Mouse (Mus musculus): ENCODE data around the gene Sox14. TPM values are rescaled to one million over a fixed set of nuclear protein-coding genes. Genes with fewer than 3 reads are reported as not detected.

Gene Sox14
- not detected in 2 replicates for polyA plus RNA-seq (2015; fragmentation: Nextera tagmentation; extraction: Ambion mirVana)

GRCm38 (mm10) chr9:99875618-99876372, at the start of gene Sox14:
TSS of gene Sox14 (minus strand) at chr9:99876170.
- no peaks in the 10 kb centered on the region for H3K9me3 ChIP-seq (replicated peaks; ENCODE audit: control insufficient read depth, low read length)
- peaks cover 7% of the 10 kb centered on the region for H3K4me1 ChIP-seq (ENCODE audit: control insufficient read depth, insufficient read depth, low read length)
- H3K36me3 ChIP-seq (ENCODE audit: control insufficient read depth, insufficient read depth, low read length): no peaks in the 10 kb centered on the region
- peaks cover 90% of the 10 kb centered on the region for H3K27me3 ChIP-seq (ENCODE audit: control insufficient read depth, insufficient read depth, low read length)
- 2% methylated on average over 47 of the region's 47 CpGs for WGBS
- peak; percentile 18; the same call in 1 of the 2 replicates for ATAC-seq (ENCODE audit: insufficient read depth, low FRiP score)
- H3K4me2 ChIP-seq (ENCODE audit: low read depth, low read length): peak within 1 kb of the TSS; percentile 41
- H3K27ac ChIP-seq (ENCODE audit: low read length): no peak within 1 kb of the TSS
- H3K4me3 ChIP-seq (replicated peaks; ENCODE audit: low read length): peak within 1 kb of the TSS; percentile 28
- H3K9ac ChIP-seq (ENCODE audit: low read length): no peak within 1 kb of the TSS

DNA sequence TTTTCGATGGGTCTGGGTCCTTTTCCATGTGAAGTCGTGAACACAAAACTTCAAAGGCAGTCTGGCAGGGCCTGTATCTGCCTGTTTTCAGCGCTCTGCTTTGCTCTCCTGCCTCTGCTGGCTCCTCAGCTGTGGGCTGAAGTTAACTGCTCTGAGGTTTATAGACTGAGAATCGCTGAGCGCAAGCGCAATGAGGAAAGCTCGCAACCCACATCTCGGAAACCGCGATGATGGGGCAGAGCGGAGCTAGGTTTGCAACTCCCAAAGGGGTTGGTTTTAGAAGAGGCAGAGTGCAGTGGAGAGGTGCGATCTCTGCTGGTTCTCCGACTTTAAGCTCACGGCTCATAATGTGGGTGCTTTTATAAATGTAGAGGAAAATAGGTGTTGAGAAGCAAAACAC, 3.3 kb upstream of the Sox14 start:
- H3K4me3 ChIP-seq (replicated peaks; ENCODE audit: low read length): no peak overlapping the region
- no peak overlapping the region for H3K9ac ChIP-seq (ENCODE audit: low read length)
- ATAC-seq (ENCODE audit: insufficient read depth, low FRiP score): no peak
- H3K9me3 ChIP-seq (replicated peaks; ENCODE audit: control insufficient read depth, low read length): no peaks in the 10 kb centered on the region
- H3K27me3 ChIP-seq (ENCODE audit: control insufficient read depth, insufficient read depth, low read length): peaks cover 68% of the 10 kb centered on the region
- H3K4me2 ChIP-seq (ENCODE audit: low read depth, low read length): no peak overlapping the region
- H3K4me1 ChIP-seq (ENCODE audit: control insufficient read depth, insufficient read depth, low read length): peaks cover 6% of the 10 kb centered on the region
- no peak overlapping the region for H3K27ac ChIP-seq (ENCODE audit: low read length)
- H3K36me3 ChIP-seq (ENCODE audit: control insufficient read depth, insufficient read depth, low read length): no peaks in the 10 kb centered on the region
- WGBS: 3% methylated on average over 14 of the region's 14 CpGs

GRCm38 (mm10) chr9:99878588-99878987, 2.6 kb upstream of the Sox14 start:
- Histone ChIP-seq H3K9me3 (replicated peaks; ENCODE audit: control insufficient read depth, low read length) (no peaks in the 10 kb centered on the region), H3K27me3 (ENCODE audit: control insufficient read depth, insufficient read depth, low read length) (peaks cover 73% of the 10 kb centered on the region), H3K9ac (ENCODE audit: low read length) (no peak overlapping the region), H3K27ac (ENCODE audit: low read length) (no peak overlapping the region), H3K4me1 (ENCODE audit: control insufficient read depth, insufficient read depth, low read length) (peaks cover 6% of the 10 kb centered on the region), H3K4me2 (ENCODE audit: low read depth, low read length) (no peak overlapping the region), H3K4me3 (replicated peaks; ENCODE audit: low read length) (no peak overlapping the region), H3K36me3 (ENCODE audit: control insufficient read depth, insufficient read depth, low read length) (no peaks in the 10 kb centered on the region)
- no peak for ATAC-seq (ENCODE audit: insufficient read depth, low FRiP score)
- 13% methylated on average over 5 of the region's 5 CpGs for WGBS

DNA sequence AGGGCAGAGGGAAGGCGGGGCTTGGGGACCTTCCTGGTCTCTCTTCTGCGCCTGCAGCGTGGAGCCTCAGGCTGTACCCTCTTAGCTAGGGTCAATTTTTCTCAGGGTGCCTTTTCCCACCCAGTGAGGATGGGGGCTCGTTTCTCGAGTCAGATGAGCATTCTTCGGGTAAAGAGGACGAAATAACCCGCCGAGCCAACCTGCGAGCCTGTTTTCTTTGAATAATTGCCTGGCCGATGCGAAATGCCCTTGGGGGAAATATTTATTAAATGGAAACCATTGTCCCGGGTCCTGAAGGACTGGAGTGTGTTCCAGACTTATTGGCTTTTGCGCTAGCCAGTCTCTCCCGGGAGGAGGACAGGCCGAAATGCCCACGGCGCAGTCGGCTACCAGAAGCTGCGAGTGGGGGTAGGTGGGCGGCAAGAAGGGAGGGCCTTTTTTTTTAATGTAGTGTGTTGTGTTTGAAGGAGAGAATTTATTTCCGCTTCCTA, 1.1 kb upstream of the Sox14 start:
- Histone ChIP-seq H3K4me2 (ENCODE audit: low read depth, low read length) (no peak overlapping the region), H3K9ac (ENCODE audit: low read length) (no peak overlapping the region), H3K4me1 (ENCODE audit: control insufficient read depth, insufficient read depth, low read length) (peaks cover 6% of the 10 kb centered on the region), H3K9me3 (replicated peaks; ENCODE audit: control insufficient read depth, low read length) (no peaks in the 10 kb centered on the region), H3K27ac (ENCODE audit: low read length) (no peak overlapping the region), H3K36me3 (ENCODE audit: control insufficient read depth, insufficient read depth, low read length) (no peaks in the 10 kb centered on the region), H3K4me3 (replicated peaks; ENCODE audit: low read length) (no peak overlapping the region), H3K27me3 (ENCODE audit: control insufficient read depth, insufficient read depth, low read length) (peaks cover 81% of the 10 kb centered on the region)
- ATAC-seq (ENCODE audit: insufficient read depth, low FRiP score): no peak
- 5% methylated on average over 22 of the region's 22 CpGs for whole genome bisulfite sequencing

DNA sequence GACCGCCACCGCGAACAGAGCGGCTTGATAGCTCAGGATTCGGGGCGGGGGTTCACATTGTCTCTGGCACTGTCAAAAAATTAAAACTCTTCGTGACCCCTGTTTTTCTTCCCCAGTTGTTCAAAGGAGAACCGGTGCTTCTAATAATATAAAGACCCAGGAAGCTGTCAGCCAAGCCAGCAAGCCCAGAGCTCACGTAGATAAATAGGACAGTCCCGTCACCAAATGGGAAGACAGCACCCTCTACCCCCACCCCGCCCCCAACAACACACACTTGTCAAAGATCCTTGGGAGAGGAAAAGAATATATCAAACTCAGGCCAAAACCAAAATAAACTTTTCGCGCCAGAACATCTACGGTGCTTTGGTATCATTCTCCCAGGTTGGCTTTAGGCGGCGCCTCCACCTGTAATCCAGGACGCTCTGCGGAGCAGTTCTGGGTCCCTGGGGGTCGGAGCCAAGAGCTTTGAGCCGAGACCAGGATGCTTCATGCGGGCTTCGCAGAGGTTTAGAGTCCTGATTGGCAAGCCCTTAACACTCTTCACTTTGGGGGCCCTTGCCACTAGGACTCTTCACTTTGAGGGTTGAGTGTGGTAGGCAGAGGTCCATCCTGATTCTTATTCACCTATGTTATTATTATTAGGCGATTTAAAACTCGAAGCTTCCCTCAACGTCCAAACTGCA, 544 bp upstream of the Sox14 start:
- peak overlapping the region; percentile 41 for H3K4me2 ChIP-seq (ENCODE audit: low read depth, low read length)
- H3K36me3 ChIP-seq (ENCODE audit: control insufficient read depth, insufficient read depth, low read length): no peaks in the 10 kb centered on the region
- H3K27me3 ChIP-seq (ENCODE audit: control insufficient read depth, insufficient read depth, low read length): peaks cover 85% of the 10 kb centered on the region
- H3K9me3 ChIP-seq (replicated peaks; ENCODE audit: control insufficient read depth, low read length): no peaks in the 10 kb centered on the region
- H3K4me3 ChIP-seq (replicated peaks; ENCODE audit: low read length): peak overlapping the region; percentile 28
- no peak overlapping the region for H3K27ac ChIP-seq (ENCODE audit: low read length)
- ATAC-seq (ENCODE audit: insufficient read depth, low FRiP score): no peak
- peaks cover 6% of the 10 kb centered on the region for H3K4me1 ChIP-seq (ENCODE audit: control insufficient read depth, insufficient read depth, low read length)
- H3K9ac ChIP-seq (ENCODE audit: low read length): no peak overlapping the region
- WGBS: under 1% methylated on average over 25 of the region's 25 CpGs

- Histone ChIP-seq H3K36me3 (ENCODE audit: control insufficient read depth, insufficient read depth, low read length) (no peaks in the 10 kb centered on the region), H3K9ac (ENCODE audit: low read length) (no peak overlapping the region), H3K9me3 (replicated peaks; ENCODE audit: control insufficient read depth, low read length) (no peaks in the 10 kb centered on the region), H3K4me1 (ENCODE audit: control insufficient read depth, insufficient read depth, low read length) (peaks cover 9% of the 10 kb centered on the region), H3K4me2 (ENCODE audit: low read depth, low read length) (no peak overlapping the region), H3K4me3 (replicated peaks; ENCODE audit: low read length) (0 out of 2 replicates have a peak overlapping the region, but pooled peaks have one; percentile 28), H3K27me3 (ENCODE audit: control insufficient read depth, insufficient read depth, low read length) (peaks cover 92% of the 10 kb centered on the region), H3K27ac (ENCODE audit: low read length) (no peak overlapping the region)
- 2% methylated on average over 52 of the region's 52 CpGs for WGBS
- ATAC-seq (ENCODE audit: insufficient read depth, low FRiP score): no peak
These were observed 994 bp downstream of the Sox14 start for GRCm38 (mm10) chr9:99874735-99875617.

DNA sequence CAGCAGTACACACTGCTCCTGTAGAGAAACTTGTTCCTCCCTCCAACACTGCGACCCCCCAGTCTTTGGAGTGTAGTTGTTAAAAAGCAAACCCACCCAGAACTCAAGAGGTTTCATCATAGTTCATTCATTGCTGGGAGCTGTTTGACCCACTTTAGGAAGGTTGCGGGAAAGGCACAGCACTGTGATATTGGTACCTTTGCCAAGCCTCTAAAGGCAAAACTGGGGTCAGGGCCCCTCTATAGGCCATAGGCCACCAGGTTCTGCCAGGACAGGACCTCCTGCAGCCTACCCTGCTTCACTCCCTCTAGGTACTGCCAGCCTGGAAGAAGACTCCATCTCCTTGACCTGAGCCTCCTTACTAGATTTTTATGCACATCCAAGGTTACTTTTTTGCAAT, 2.2 kb downstream of the Sox14 start:
- peaks cover 91% of the 10 kb centered on the region for H3K27me3 ChIP-seq (ENCODE audit: control insufficient read depth, insufficient read depth, low read length)
- no peak for ATAC-seq (ENCODE audit: insufficient read depth, low FRiP score)
- peaks cover 15% of the 10 kb centered on the region for H3K4me1 ChIP-seq (ENCODE audit: control insufficient read depth, insufficient read depth, low read length)
- H3K9ac ChIP-seq (ENCODE audit: low read length): no peak overlapping the region
- H3K4me2 ChIP-seq (ENCODE audit: low read depth, low read length): no peak overlapping the region
- H3K9me3 ChIP-seq (replicated peaks; ENCODE audit: control insufficient read depth, low read length): no peaks in the 10 kb centered on the region
- no peaks in the 10 kb centered on the region for H3K36me3 ChIP-seq (ENCODE audit: control insufficient read depth, insufficient read depth, low read length)
- no peak overlapping the region for H3K4me3 ChIP-seq (replicated peaks; ENCODE audit: low read length)
- no peak overlapping the region for H3K27ac ChIP-seq (ENCODE audit: low read length)
- 9% methylated on average over 2 of the region's 2 CpGs for WGBS

DNA sequence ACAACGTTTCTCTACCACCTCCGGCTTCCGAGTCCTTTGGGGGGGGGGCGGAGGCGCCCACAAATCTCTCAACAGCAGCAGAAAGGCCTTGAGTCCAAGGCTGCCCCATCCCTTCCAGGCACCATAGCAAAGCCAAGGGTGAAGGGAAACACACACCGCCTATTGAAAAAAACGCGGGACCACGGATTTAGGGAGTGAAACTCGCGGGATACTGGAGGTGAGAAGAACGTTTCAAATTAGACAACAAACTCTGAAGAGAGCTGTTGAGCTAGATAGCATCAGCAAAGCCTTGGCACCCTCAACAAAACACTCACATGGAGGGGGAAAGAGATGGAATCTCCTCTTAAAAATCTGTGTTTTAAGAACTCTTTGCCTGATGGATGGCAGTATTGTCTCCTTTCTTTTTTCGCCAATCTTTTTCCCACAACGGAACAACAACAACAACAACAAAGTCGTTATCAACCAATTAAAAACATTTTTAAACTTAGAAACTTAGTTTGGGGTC, 2.8 kb downstream of the Sox14 start:
- Histone ChIP-seq H3K27me3 (ENCODE audit: control insufficient read depth, insufficient read depth, low read length) (peaks cover 90% of the 10 kb centered on the region), H3K9me3 (replicated peaks; ENCODE audit: control insufficient read depth, low read length) (no peaks in the 10 kb centered on the region), H3K4me2 (ENCODE audit: low read depth, low read length) (no peak overlapping the region), H3K27ac (ENCODE audit: low read length) (no peak overlapping the region), H3K4me3 (replicated peaks; ENCODE audit: low read length) (no peak overlapping the region), H3K36me3 (ENCODE audit: control insufficient read depth, insufficient read depth, low read length) (no peaks in the 10 kb centered on the region), H3K9ac (ENCODE audit: low read length) (no peak overlapping the region), H3K4me1 (ENCODE audit: control insufficient read depth, insufficient read depth, low read length) (peaks cover 15% of the 10 kb centered on the region)
- no peak for ATAC-seq (ENCODE audit: insufficient read depth, low FRiP score)
- WGBS: 4% methylated on average over 15 of the region's 15 CpGs
